Mouse (Mus musculus) retina, postnatal 1 day (tissue): ENCODE results near the gene Ggta1.

Experiments used
- DNase-seq: peaks from one replicate; pipeline ENCODE4 v3.0.0-alpha.2; 2012

The Ggta1 gene

GRCm38 (mm10) chr2:35432472-35432871, 30.6 kb downstream of the Ggta1 start:
- no peak for DNase-seq

- DNase-seq, result no peak
These were observed 31.0 kb downstream of the Ggta1 start for GRCm38 (mm10) chr2:35432011-35432410.

GRCm38 (mm10) chr2:35430806-35431205, 32.2 kb downstream of the Ggta1 start:
- DNase-seq, result peak; percentile 24

GRCm38 (mm10) chr2:35428615-35429300, 34.3 kb downstream of the Ggta1 start:
- no peak for DNase-seq

- DNase-seq, result no peak
These were observed 35.5 kb downstream of the Ggta1 start for GRCm38 (mm10) chr2:35427559-35427958.

- DNase-seq, result no peak
These were observed 39.2 kb downstream of the Ggta1 start for GRCm38 (mm10) chr2:35423711-35424339.

- DNase-seq, result peak; percentile 50
These were observed 40.6 kb downstream of the Ggta1 start for GRCm38 (mm10) chr2:35422384-35422783.

GRCm38 (mm10) chr2:35420681-35421080, 42.4 kb downstream of the Ggta1 start:
- DNase-seq, result no peak

GRCm38 (mm10) chr2:35419671-35420070, 43.4 kb downstream of the Ggta1 start:
- no peak for DNase-seq

- DNase-seq, result no peak
These were observed 43.8 kb downstream of the Ggta1 start for GRCm38 (mm10) chr2:35419243-35419642.

GRCm38 (mm10) chr2:35417231-35417630, 45.8 kb downstream of the Ggta1 start:
- no peak for DNase-seq

GRCm38 (mm10) chr2:35416473-35416872, 46.6 kb downstream of the Ggta1 start:
- no peak for DNase-seq

- no peak for DNase-seq
These were observed 50.2 kb downstream of the Ggta1 start for GRCm38 (mm10) chr2:35412810-35413209.

GRCm38 (mm10) chr2:35412246-35412645, 50.8 kb downstream of the Ggta1 start:
- DNase-seq, result no peak

- DNase-seq, result no peak
These were observed 51.3 kb downstream of the Ggta1 start for GRCm38 (mm10) chr2:35411640-35412190.

- no peak for DNase-seq
These were observed 53.6 kb downstream of the Ggta1 start for GRCm38 (mm10) chr2:35409466-35409865.

- no peak for DNase-seq
These were observed 54.5 kb downstream of the Ggta1 start for GRCm38 (mm10) chr2:35408409-35409110.

GRCm38 (mm10) chr2:35407878-35408277, 55.2 kb downstream of the Ggta1 start:
- no peak for DNase-seq

- DNase-seq, result no peak
These were observed 55.8 kb downstream of the Ggta1 start for GRCm38 (mm10) chr2:35407266-35407665.

- no peak for DNase-seq
These were observed 56.4 kb downstream of the Ggta1 start for GRCm38 (mm10) chr2:35406611-35407010.

- DNase-seq, result no peak
These were observed 60.6 kb downstream of the Ggta1 start for GRCm38 (mm10) chr2:35402391-35402790.

GRCm38 (mm10) chr2:35400739-35401138, 62.3 kb downstream of the Ggta1 start:
- no peak for DNase-seq

- DNase-seq, result peak; percentile 26
These were observed 64.7 kb downstream of the Ggta1 start for GRCm38 (mm10) chr2:35398184-35398828.
